Mouse (Mus musculus): ENCODE results near the gene Cul4b. TPM values are rescaled to one million over a fixed set of nuclear protein-coding genes. Genes with fewer than 3 reads are reported as not detected.

Gene Cul4b
- 32.7 and 36.9 TPM in 2 replicates for polyA plus RNA-seq (2014; fragmentation: Nextera tagmentation; extraction: Ambion mirVana)

- 85% methylated on average over 15 of the region's 15 CpGs for WGBS
- H3K9me3 ChIP-seq (ENCODE audit: control insufficient read depth, low read length) = no peaks in the 10 kb centered on the region
- DNase-seq (ENCODE audit: low spot score) = no peak
Measured at GRCm38 (mm10) chrX:38576078-38576477, at the start of gene Cul4b. Gene Cul4b, minus strand, starts transcription at chrX:38576196.

GRCm38 (mm10) chrX:38600995-38601369, 25.0 kb upstream of the Cul4b start:
- peak overlapping the region; percentile 58 for H3K4me2 ChIP-seq (ENCODE audit: low read depth, low read length)
- peak; percentile 48 for ATAC-seq (ENCODE audit: low read depth)
- no peaks in the 10 kb centered on the region for H3K36me3 ChIP-seq (ENCODE audit: control insufficient read depth, insufficient read depth, low read length)
- no peaks in the 10 kb centered on the region for H3K27me3 ChIP-seq (replicated peaks; ENCODE audit: control insufficient read depth, insufficient read depth, low read length)
- DNase-seq (ENCODE audit: low spot score) = peak; percentile 26
- H3K4me3 ChIP-seq (ENCODE audit: low read depth, low read length) = peak overlapping the region; percentile 52
- no peaks in the 10 kb centered on the region for H3K9me3 ChIP-seq (ENCODE audit: control insufficient read depth, low read length)
- H3K9ac ChIP-seq (ENCODE audit: low read depth, low read length) = peak overlapping the region; percentile 62
- no peaks in the 10 kb centered on the region for H3K4me1 ChIP-seq (ENCODE audit: control insufficient read depth, insufficient read depth, low read length)
- peak overlapping the region; percentile 74 for H3K27ac ChIP-seq (replicated peaks; ENCODE audit: low read depth, low read length)
- 16% methylated on average over 3 of the region's 3 CpGs for WGBS

More at GRCm38 (mm10) chrX:38576078-38576477, at the start of gene Cul4b:
- H3K4me2 ChIP-seq (ENCODE audit: low read depth, low read length) = no peak within 1 kb of the TSS
- H3K27ac ChIP-seq (replicated peaks; ENCODE audit: low read depth, low read length) = no peak within 1 kb of the TSS
- no peak within 1 kb of the TSS for H3K4me3 ChIP-seq (ENCODE audit: low read depth, low read length)
- ATAC-seq (ENCODE audit: low read depth) = no peak
- H3K36me3 ChIP-seq (ENCODE audit: control insufficient read depth, insufficient read depth, low read length) = no peaks in the 10 kb centered on the region
- H3K9ac ChIP-seq (ENCODE audit: low read depth, low read length) = no peak within 1 kb of the TSS
- H3K4me1 ChIP-seq (ENCODE audit: control insufficient read depth, insufficient read depth, low read length) = no peaks in the 10 kb centered on the region
- no peaks in the 10 kb centered on the region for H3K27me3 ChIP-seq (replicated peaks; ENCODE audit: control insufficient read depth, insufficient read depth, low read length)

- ATAC-seq (ENCODE audit: low read depth) (peak; percentile 95), DNase-seq (ENCODE audit: low spot score) (peak; percentile 94)
- no peaks in the 10 kb centered on the region for H3K27me3 ChIP-seq (replicated peaks; ENCODE audit: control insufficient read depth, insufficient read depth, low read length)
- H3K4me3 ChIP-seq (ENCODE audit: low read depth, low read length) = peak within 1 kb of the TSS; percentile 52
- H3K4me1 ChIP-seq (ENCODE audit: control insufficient read depth, insufficient read depth, low read length) = no peaks in the 10 kb centered on the region
- H3K36me3 ChIP-seq (ENCODE audit: control insufficient read depth, insufficient read depth, low read length) = no peaks in the 10 kb centered on the region
- peak within 1 kb of the TSS; percentile 74 for H3K27ac ChIP-seq (replicated peaks; ENCODE audit: low read depth, low read length)
- no peaks in the 10 kb centered on the region for H3K9me3 ChIP-seq (ENCODE audit: control insufficient read depth, low read length)
- H3K9ac ChIP-seq (ENCODE audit: low read depth, low read length) = peak within 1 kb of the TSS; percentile 62
- peak within 1 kb of the TSS; percentile 58 for H3K4me2 ChIP-seq (ENCODE audit: low read depth, low read length)
- 19% methylated on average over 24 of the region's 26 CpGs for WGBS
Measured at GRCm38 (mm10) chrX:38600177-38600994, 24.4 kb upstream of the Cul4b start, which contains the start of gene Mcts1. Gene Mcts1, plus strand, starts transcription at chrX:38600578.

- peak; percentile 82 for DNase-seq (ENCODE audit: low spot score)
- H3K4me1 ChIP-seq (ENCODE audit: control insufficient read depth, insufficient read depth, low read length) = no peaks in the 10 kb centered on the region
- no peak overlapping the region for H3K9ac ChIP-seq (ENCODE audit: low read depth, low read length)
- no peak overlapping the region for H3K4me3 ChIP-seq (ENCODE audit: low read depth, low read length)
- 48% methylated on average over 5 of the region's 5 CpGs for WGBS
- ATAC-seq (ENCODE audit: low read depth) = peak; percentile 60; the same call in 1 of the 2 replicates
- H3K27ac ChIP-seq (replicated peaks; ENCODE audit: low read depth, low read length) = peak overlapping the region; percentile 52; the same call in 1 of the 2 replicates
- H3K4me2 ChIP-seq (ENCODE audit: low read depth, low read length) = no peak overlapping the region
- no peaks in the 10 kb centered on the region for H3K27me3 ChIP-seq (replicated peaks; ENCODE audit: control insufficient read depth, insufficient read depth, low read length)
- no peaks in the 10 kb centered on the region for H3K9me3 ChIP-seq (ENCODE audit: control insufficient read depth, low read length)
- H3K36me3 ChIP-seq (ENCODE audit: control insufficient read depth, insufficient read depth, low read length) = no peaks in the 10 kb centered on the region
Measured at GRCm38 (mm10) chrX:38593180-38593889, 17.3 kb upstream of the Cul4b start.

- no peak overlapping the region for H3K9ac ChIP-seq (ENCODE audit: low read depth, low read length)
- DNase-seq (ENCODE audit: low spot score) = no peak
- H3K27ac ChIP-seq (replicated peaks; ENCODE audit: low read depth, low read length) = no peak overlapping the region
- H3K4me3 ChIP-seq (ENCODE audit: low read depth, low read length) = no peak overlapping the region
- H3K27me3 ChIP-seq (replicated peaks; ENCODE audit: control insufficient read depth, insufficient read depth, low read length) = no peaks in the 10 kb centered on the region
- ATAC-seq (ENCODE audit: low read depth) = no peak
- no peaks in the 10 kb centered on the region for H3K36me3 ChIP-seq (ENCODE audit: control insufficient read depth, insufficient read depth, low read length)
- no peaks in the 10 kb centered on the region for H3K4me1 ChIP-seq (ENCODE audit: control insufficient read depth, insufficient read depth, low read length)
- 82% methylated on average over 3 of the region's 3 CpGs for WGBS
- no peak overlapping the region for H3K4me2 ChIP-seq (ENCODE audit: low read depth, low read length)
- no peaks in the 10 kb centered on the region for H3K9me3 ChIP-seq (ENCODE audit: control insufficient read depth, low read length)
Measured at GRCm38 (mm10) chrX:38591749-38592148, 15.8 kb upstream of the Cul4b start.

- 16% methylated on average over 4 of the region's 4 CpGs for WGBS
Measured at GRCm38 (mm10) chrX:38589827-38590226, 13.8 kb upstream of the Cul4b start.

GRCm38 (mm10) chrX:38583261-38583660, 7.3 kb upstream of the Cul4b start:
- Histone ChIP-seq H3K9me3 (ENCODE audit: control insufficient read depth, low read length) (no peaks in the 10 kb centered on the region), H3K4me3 (ENCODE audit: low read depth, low read length) (no peak overlapping the region), H3K27me3 (replicated peaks; ENCODE audit: control insufficient read depth, insufficient read depth, low read length) (no peaks in the 10 kb centered on the region), H3K9ac (ENCODE audit: low read depth, low read length) (no peak overlapping the region), H3K4me1 (ENCODE audit: control insufficient read depth, insufficient read depth, low read length) (no peaks in the 10 kb centered on the region), H3K27ac (replicated peaks; ENCODE audit: low read depth, low read length) (no peak overlapping the region), H3K36me3 (ENCODE audit: control insufficient read depth, insufficient read depth, low read length) (no peaks in the 10 kb centered on the region), H3K4me2 (ENCODE audit: low read depth, low read length) (no peak overlapping the region)
- ATAC-seq (ENCODE audit: low read depth) (no peak), DNase-seq (ENCODE audit: low spot score) (no peak)

More at GRCm38 (mm10) chrX:38589827-38590226, 13.8 kb upstream of the Cul4b start:
- no peak overlapping the region for H3K4me2 ChIP-seq (ENCODE audit: low read depth, low read length)
- no peak overlapping the region for H3K9ac ChIP-seq (ENCODE audit: low read depth, low read length)
- H3K9me3 ChIP-seq (ENCODE audit: control insufficient read depth, low read length) = no peaks in the 10 kb centered on the region
- ATAC-seq (ENCODE audit: low read depth) (no peak), DNase-seq (ENCODE audit: low spot score) (peak; percentile 26)
- no peak overlapping the region for H3K4me3 ChIP-seq (ENCODE audit: low read depth, low read length)
- no peak overlapping the region for H3K27ac ChIP-seq (replicated peaks; ENCODE audit: low read depth, low read length)
- H3K27me3 ChIP-seq (replicated peaks; ENCODE audit: control insufficient read depth, insufficient read depth, low read length) = no peaks in the 10 kb centered on the region
- H3K36me3 ChIP-seq (ENCODE audit: control insufficient read depth, insufficient read depth, low read length) = no peaks in the 10 kb centered on the region
- H3K4me1 ChIP-seq (ENCODE audit: control insufficient read depth, insufficient read depth, low read length) = no peaks in the 10 kb centered on the region

GRCm38 (mm10) chrX:38581140-38581539, 5.1 kb upstream of the Cul4b start:
- Histone ChIP-seq H3K4me2 (ENCODE audit: low read depth, low read length) (no peak overlapping the region), H3K9me3 (ENCODE audit: control insufficient read depth, low read length) (no peaks in the 10 kb centered on the region), H3K4me3 (ENCODE audit: low read depth, low read length) (no peak overlapping the region), H3K27me3 (replicated peaks; ENCODE audit: control insufficient read depth, insufficient read depth, low read length) (no peaks in the 10 kb centered on the region), H3K27ac (replicated peaks; ENCODE audit: low read depth, low read length) (no peak overlapping the region), H3K4me1 (ENCODE audit: control insufficient read depth, insufficient read depth, low read length) (no peaks in the 10 kb centered on the region), H3K36me3 (ENCODE audit: control insufficient read depth, insufficient read depth, low read length) (no peaks in the 10 kb centered on the region), H3K9ac (ENCODE audit: low read depth, low read length) (no peak overlapping the region)
- 100% methylated on average over 1 of the region's 1 CpGs for WGBS
- ATAC-seq (ENCODE audit: low read depth) = no peak
- DNase-seq (ENCODE audit: low spot score) = no peak
